Mouse (Mus musculus) heart, embryonic 16.5 days (tissue): Measurements from ENCODE around the gene Myoz1. TPM values are rescaled to one million over a fixed set of nuclear protein-coding genes. Genes with fewer than 3 reads are reported as not detected.

ENCODE experiments used
- ATAC-seq: fragments of 200-750 bp; cut with Nextera tagmentation; replicated peaks from 2 replicates; pipeline ENCODE4 v1.8.0; 2017; ENCODE audit warnings: moderate number of reproducible peaks; ENCODE audit not compliant: insufficient read depth, low FRiP score; ENCODE audit errors: extremely low read depth
- H3K27ac ChIP-seq: fragments of 300-500 bp; sonication (generic); 2 replicates; pipeline ENCODE4 v1.5.1; 2014; ENCODE audit warnings: mild to moderate bottlenecking, low read length, control low read depth, moderate library complexity
- H3K27me3 ChIP-seq: fragments of 300-500 bp; sonication (generic); 2 replicates; pipeline ENCODE4 v1.6.1; 2014; ENCODE audit warnings: low read length, mixed read lengths; ENCODE audit not compliant: control insufficient read depth, insufficient read depth
- H3K36me3 ChIP-seq: fragments of 300-500 bp; sonication (generic); 2 replicates; pipeline ENCODE4 v1.6.1; 2014; ENCODE audit not compliant: control insufficient read depth, insufficient read depth
- H3K4me1 ChIP-seq: fragments of 300-500 bp; sonication (generic); 2 replicates; pipeline ENCODE4 v1.6.1; 2014; ENCODE audit warnings: low read length, mixed read lengths; ENCODE audit not compliant: control insufficient read depth, insufficient read depth
- H3K4me2 ChIP-seq: fragments of 300-500 bp; sonication (generic); 2 replicates; pipeline ENCODE4 v1.6.1; 2014; ENCODE audit warnings: low read depth, mild to moderate bottlenecking, control low read depth, low read length
- H3K4me3 ChIP-seq: fragments of 300-500 bp; sonication (generic); 2 replicates; pipeline ENCODE4 v1.5.1; 2014; ENCODE audit warnings: mild to moderate bottlenecking, control low read depth, low read length
- H3K9ac ChIP-seq: fragments of 300-500 bp; sonication (generic); 2 replicates; pipeline ENCODE4 v1.6.1; 2014; ENCODE audit warnings: low read length, control low read depth
- H3K9me3 ChIP-seq: fragments of 300-500 bp; sonication (generic); replicated peaks from 2 replicates; pipeline ENCODE4 v1.6.1; 2016; ENCODE audit warnings: low read length; ENCODE audit not compliant: control insufficient read depth
- WGBS: fragments of 180-500 bp; shearing (Covaris S2); extraction: QIAGEN DNeasy Blood & Tissue Kit; methylation state at CpG from one replicate; pipeline ENCODE4 v1.1.7; 2014; 5-methylcytosine and 5-hydroxymethylcytosine counted together
- polyA plus RNA-seq: library from polyadenylated mRNA; unstranded; fragments of >200 nt; fragmentation: Nextera tagmentation; extraction: Ambion mirVana; gene quantifications from 2 replicates; pipeline ENCODE4 v1.2.1, GENCODE M21; 2015

Myoz1 gene
- polyA plus RNA-seq, 1 experiment from 2014 or later: 14.9 TPM

- H3K9me3 ChIP-seq: no peaks in the 10 kb centered on the region
- no peaks in the 10 kb centered on the region for H3K36me3 ChIP-seq
- no peak overlapping the region for H3K4me3 ChIP-seq
- no peaks in the 10 kb centered on the region for H3K27me3 ChIP-seq
- H3K4me2 ChIP-seq: no peak overlapping the region
- no peak for ATAC-seq
- no peak overlapping the region for H3K9ac ChIP-seq
- no peak overlapping the region for H3K27ac ChIP-seq
- H3K4me1 ChIP-seq: peaks cover 9% of the 10 kb centered on the region
Observed at GRCm38 (mm10) chr14:20619131-20619530, 37.2 kb downstream of the Myoz1 start.

GRCm38 (mm10) chr14:20618211-20618610, 38.1 kb downstream of the Myoz1 start:
- Histone ChIP-seq H3K4me2 (no peak overlapping the region), H3K36me3 (no peaks in the 10 kb centered on the region), H3K27ac (peak overlapping the region; percentile 42; the same call in 1 of the 2 replicates), H3K4me3 (no peak overlapping the region), H3K9me3 (no peaks in the 10 kb centered on the region), H3K27me3 (no peaks in the 10 kb centered on the region), H3K4me1 (peaks cover 9% of the 10 kb centered on the region), H3K9ac (no peak overlapping the region)
- 54% methylated on average over 5 of the region's 5 CpGs for WGBS
- no peak for ATAC-seq

GRCm38 (mm10) chr14:20616421-20616820, 39.9 kb downstream of the Myoz1 start:
- peak; percentile 65; the same call in 1 of the 2 replicates for ATAC-seq
- Histone ChIP-seq H3K27ac (no peak overlapping the region), H3K4me3 (no peak overlapping the region), H3K27me3 (no peaks in the 10 kb centered on the region), H3K36me3 (no peaks in the 10 kb centered on the region), H3K9me3 (no peaks in the 10 kb centered on the region), H3K9ac (no peak overlapping the region), H3K4me1 (peaks cover 9% of the 10 kb centered on the region), H3K4me2 (no peak overlapping the region)
- WGBS: 15% methylated on average over 2 of the region's 2 CpGs

GRCm38 (mm10) chr14:20615075-20615474, 41.3 kb downstream of the Myoz1 start:
- no peak overlapping the region for H3K27ac ChIP-seq
- no peaks in the 10 kb centered on the region for H3K36me3 ChIP-seq
- H3K9me3 ChIP-seq: no peaks in the 10 kb centered on the region
- ATAC-seq: no peak
- H3K4me3 ChIP-seq: no peak overlapping the region
- H3K4me2 ChIP-seq: no peak overlapping the region
- peaks cover 14% of the 10 kb centered on the region for H3K4me1 ChIP-seq
- no peaks in the 10 kb centered on the region for H3K27me3 ChIP-seq
- H3K9ac ChIP-seq: no peak overlapping the region
- WGBS: 89% methylated on average over 2 of the region's 2 CpGs

GRCm38 (mm10) chr14:20612820-20613219, 43.5 kb downstream of the Myoz1 start:
- Histone ChIP-seq H3K27ac (no peak overlapping the region), H3K4me2 (no peak overlapping the region), H3K36me3 (no peaks in the 10 kb centered on the region), H3K9me3 (no peaks in the 10 kb centered on the region), H3K9ac (no peak overlapping the region), H3K4me3 (no peak overlapping the region), H3K27me3 (no peaks in the 10 kb centered on the region), H3K4me1 (peaks cover 25% of the 10 kb centered on the region)
- ATAC-seq: no peak
- 91% methylated on average over 1 of the region's 1 CpGs for WGBS

- H3K4me3 ChIP-seq: peak overlapping the region; percentile 34
- peak; percentile 87 for ATAC-seq
Observed at GRCm38 (mm10) chr14:20610146-20610545, 46.2 kb downstream of the Myoz1 start.

GRCm38 (mm10) chr14:20609519-20609918, 46.8 kb downstream of the Myoz1 start:
- Histone ChIP-seq H3K9ac (peak overlapping the region; percentile 55), H3K4me1 (peaks cover 25% of the 10 kb centered on the region), H3K9me3 (no peaks in the 10 kb centered on the region), H3K4me2 (peak overlapping the region; percentile 60), H3K27ac (peak overlapping the region; percentile 94), H3K27me3 (no peaks in the 10 kb centered on the region), H3K36me3 (peaks cover 6% of the 10 kb centered on the region), H3K4me3 (peak overlapping the region; percentile 22; the same call in 1 of the 2 replicates)
- WGBS: 43% methylated on average over 3 of the region's 3 CpGs
- peak; percentile 68; the same call in 1 of the 2 replicates for ATAC-seq

More at GRCm38 (mm10) chr14:20610146-20610545, 46.2 kb downstream of the Myoz1 start:
- Histone ChIP-seq H3K4me1 (peaks cover 25% of the 10 kb centered on the region), H3K27ac (peak overlapping the region; percentile 94), H3K9me3 (no peaks in the 10 kb centered on the region), H3K36me3 (peaks cover 6% of the 10 kb centered on the region), H3K9ac (peak overlapping the region; percentile 60), H3K27me3 (no peaks in the 10 kb centered on the region), H3K4me2 (peak overlapping the region; percentile 60)
- WGBS: 38% methylated on average over 4 of the region's 4 CpGs

GRCm38 (mm10) chr14:20607396-20608126, 48.8 kb downstream of the Myoz1 start:
- Histone ChIP-seq H3K27me3 (no peaks in the 10 kb centered on the region), H3K4me3 (no peak overlapping the region), H3K9me3 (no peaks in the 10 kb centered on the region), H3K4me1 (peaks cover 25% of the 10 kb centered on the region), H3K4me2 (0 out of 2 replicates have a peak overlapping the region, but pooled peaks have one; percentile 7), H3K9ac (0 out of 2 replicates have a peak overlapping the region, but pooled peaks have one; percentile 29), H3K27ac (peak overlapping the region; percentile 66), H3K36me3 (peaks cover 6% of the 10 kb centered on the region)
- no peak for ATAC-seq
- WGBS: 61% methylated on average over 9 of the region's 9 CpGs

GRCm38 (mm10) chr14:20601287-20601686, 55.1 kb downstream of the Myoz1 start:
- H3K27me3 ChIP-seq: no peaks in the 10 kb centered on the region
- 91% methylated on average over 1 of the region's 1 CpGs for WGBS
- H3K27ac ChIP-seq: no peak overlapping the region
- H3K9ac ChIP-seq: no peak overlapping the region
- no peak overlapping the region for H3K4me3 ChIP-seq
- no peaks in the 10 kb centered on the region for H3K9me3 ChIP-seq
- H3K4me1 ChIP-seq: peaks cover 21% of the 10 kb centered on the region
- H3K4me2 ChIP-seq: no peak overlapping the region
- H3K36me3 ChIP-seq: peaks cover 2% of the 10 kb centered on the region; the same call in 1 of the 2 replicates
- ATAC-seq: no peak
